Mouse (Mus musculus): ENCODE results near the gene Tns2.

DNA sequence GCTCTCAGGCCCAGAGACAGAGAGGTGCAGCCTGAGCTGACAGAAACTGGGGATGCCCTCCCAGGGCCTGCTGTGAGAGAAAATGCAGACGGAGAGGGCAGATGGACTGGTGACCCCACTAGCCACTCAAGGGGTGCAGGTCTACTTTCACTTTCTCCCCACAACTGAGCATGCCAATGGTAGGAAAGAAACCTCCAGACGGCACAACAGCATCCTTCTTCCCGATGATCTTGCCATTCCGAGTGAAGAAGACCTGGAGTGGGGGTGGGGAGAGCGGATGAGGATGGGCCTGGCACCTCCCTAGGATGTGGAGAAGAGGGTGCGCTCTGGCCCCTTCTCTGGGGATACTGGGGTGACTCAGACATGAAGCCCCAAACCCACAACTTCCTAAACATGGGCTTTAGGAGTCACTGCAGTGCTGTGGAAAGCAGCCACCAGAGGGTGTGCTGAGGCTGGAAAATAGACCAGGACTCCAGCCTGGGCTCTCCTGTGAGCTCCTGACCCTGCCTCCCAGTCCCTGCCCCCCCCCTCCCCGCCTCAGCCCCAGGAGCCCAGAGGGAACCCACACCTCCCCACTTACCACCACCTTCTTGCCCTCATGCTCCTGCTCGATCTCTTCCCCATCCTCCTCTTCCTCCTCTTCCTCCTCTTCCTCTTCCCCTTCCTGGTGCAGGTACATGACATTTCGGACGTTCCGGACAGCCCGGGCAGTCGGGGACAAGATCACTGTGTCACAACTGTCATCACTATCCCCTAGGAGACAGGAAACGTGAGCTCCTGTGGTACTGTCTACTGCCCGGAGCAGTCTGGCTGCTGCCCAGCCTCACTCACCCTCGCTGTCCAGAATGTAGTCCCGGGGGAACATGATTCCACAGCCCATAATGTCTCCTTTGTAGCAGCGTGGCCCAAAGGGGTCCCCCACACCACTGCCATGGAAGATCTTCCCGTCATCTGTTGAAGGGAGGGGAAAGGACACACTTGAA is 17.5 kb downstream of the Tns2 start:
- peak in 2 of 3 experiments; percentile 19 to 23; a peak in 2 of 6 replicates for TF ChIP-seq CTCF (IDR thresholded peaks at IDR 0.05 in 2 of 3, conservative IDR thresholded peaks at IDR 0.05 in 1 of 3; ENCODE audit: control insufficient read depth in 1 of 3, insufficient read depth in 1 of 3, low read depth in 2 of 3, low read length in 3 of 3, poor library complexity in 1 of 3, severe bottlenecking in 1 of 3)
- no peak for TF ChIP-seq ZMIZ1 (IDR thresholded peaks at IDR 0.05; ENCODE audit: low read depth, low read length)

Data from MEL (cell line).